Mouse (Mus musculus): ENCODE data around the gene Slc4a1. TPM values are rescaled to one million over a fixed set of nuclear protein-coding genes. Genes with fewer than 3 reads are reported as not detected.

Slc4a1 gene
- polyA plus RNA-seq, 1 experiment = not detected

DNA sequence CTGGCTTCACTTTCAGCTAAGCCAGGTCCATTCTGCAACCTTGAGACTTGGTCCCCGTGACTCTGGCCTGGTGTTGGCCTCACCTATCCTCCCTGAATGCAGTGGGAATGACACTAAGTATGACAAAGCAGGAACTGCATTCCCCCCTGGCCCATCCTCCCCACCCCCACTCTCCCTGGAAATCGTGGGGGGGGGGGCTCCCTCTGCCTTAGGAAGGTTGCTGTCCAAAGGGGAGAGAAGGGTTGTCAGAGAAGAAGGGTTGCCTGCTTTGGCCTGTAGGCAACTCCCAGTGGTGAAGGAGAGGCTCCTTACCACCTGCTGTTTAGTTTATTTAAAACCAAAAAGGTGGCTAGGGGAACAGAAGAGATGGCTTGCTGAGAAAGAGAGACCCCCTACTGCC lies 7.6 kb upstream of the Slc4a1 start:
- peaks cover 4% of the 10 kb centered on the region for H3K4me1 ChIP-seq (ENCODE audit: control insufficient read depth, insufficient read depth, insufficient read length, low read length)
- H3K27ac ChIP-seq (replicated peaks; ENCODE audit: low read depth, low read length) = no peak overlapping the region
- no peak overlapping the region for H3K4me3 ChIP-seq (ENCODE audit: insufficient read depth, low read depth, low read length)

DNA sequence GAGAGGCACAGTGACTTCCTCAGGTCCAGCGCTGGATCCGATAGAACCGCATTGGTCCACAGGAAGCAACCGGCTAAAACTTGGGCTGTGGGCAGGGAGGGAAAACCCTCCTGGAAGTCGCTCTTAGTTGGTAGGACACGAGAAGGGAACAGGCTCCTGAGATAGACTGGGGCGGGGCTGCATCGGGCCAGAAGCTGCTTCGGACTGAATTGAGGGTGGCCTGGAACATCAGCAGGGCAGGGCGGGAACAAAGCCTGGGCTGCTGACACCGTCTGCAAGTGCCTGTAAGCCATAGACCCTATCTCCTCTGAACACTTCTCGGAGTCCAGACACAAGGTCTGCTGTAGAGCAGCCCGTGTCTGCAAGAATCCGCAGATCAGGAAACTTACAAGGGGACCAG lies 6.9 kb upstream of the Slc4a1 start:
- H3K27ac ChIP-seq (replicated peaks; ENCODE audit: low read depth, low read length) = no peak overlapping the region
- no peak overlapping the region for H3K4me3 ChIP-seq (ENCODE audit: insufficient read depth, low read depth, low read length)
- peaks cover 4% of the 10 kb centered on the region for H3K4me1 ChIP-seq (ENCODE audit: control insufficient read depth, insufficient read depth, insufficient read length, low read length)

DNA sequence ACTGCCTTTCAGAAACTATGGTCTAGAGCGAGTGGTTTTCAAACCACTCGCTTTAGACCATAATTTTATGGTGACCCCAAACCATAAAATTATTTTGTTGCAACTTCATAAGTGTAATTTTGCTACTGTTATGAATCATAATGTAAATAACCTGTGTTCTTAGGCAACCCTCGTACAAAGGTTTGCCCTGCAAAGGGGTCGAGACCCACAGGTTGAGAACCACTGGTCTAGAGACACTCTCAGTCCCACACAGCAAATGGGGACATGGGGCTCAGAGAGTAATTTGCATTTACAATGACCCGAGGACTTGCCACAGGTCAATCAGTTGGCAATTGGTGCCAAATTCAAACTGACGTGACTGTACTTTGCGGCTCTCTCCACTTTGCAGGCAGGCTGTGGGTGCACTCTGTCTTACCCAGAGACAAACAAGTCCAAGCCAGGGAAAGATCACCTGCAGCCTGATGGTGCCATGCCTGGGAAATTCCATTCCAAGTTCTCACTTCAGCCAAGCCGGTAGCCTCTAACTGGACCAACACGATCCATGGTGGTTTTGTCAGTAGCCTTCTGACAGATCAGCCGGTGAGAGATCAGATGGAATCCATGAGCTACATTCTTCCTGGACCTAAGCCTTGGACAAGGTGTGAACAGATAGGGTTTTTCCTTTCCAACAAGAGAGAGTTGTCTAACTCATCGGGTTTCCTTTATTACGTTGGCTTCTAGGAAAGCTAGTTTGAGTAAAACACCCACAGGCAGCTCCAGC lies 6.1 kb upstream of the Slc4a1 start:
- Histone ChIP-seq H3K4me3 (ENCODE audit: insufficient read depth, low read depth, low read length) (no peak overlapping the region), H3K27ac (replicated peaks; ENCODE audit: low read depth, low read length) (no peak overlapping the region), H3K4me1 (ENCODE audit: control insufficient read depth, insufficient read depth, insufficient read length, low read length) (peaks cover 4% of the 10 kb centered on the region)

DNA sequence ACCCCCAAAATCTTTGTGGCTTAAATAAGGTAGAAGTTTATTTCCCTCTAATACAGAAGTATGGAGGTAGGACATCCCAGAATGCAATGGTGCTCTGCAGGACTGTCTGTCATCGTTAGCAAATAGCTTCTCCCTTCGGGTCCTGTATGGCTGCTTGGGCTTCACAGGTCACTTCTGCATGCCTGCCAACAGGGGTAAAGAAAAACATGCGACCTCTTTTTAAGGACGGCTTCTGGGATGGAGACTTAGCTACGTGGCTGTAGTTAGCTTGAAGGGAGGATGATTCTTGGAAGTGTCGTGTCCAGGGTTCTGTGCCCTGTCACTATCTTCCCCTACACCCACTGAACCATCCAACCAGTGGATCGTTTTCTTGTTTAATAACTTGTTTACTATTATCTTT lies 4.3 kb upstream of the Slc4a1 start:
- H3K27ac ChIP-seq (replicated peaks; ENCODE audit: low read depth, low read length) = no peak overlapping the region
- H3K4me1 ChIP-seq (ENCODE audit: control insufficient read depth, insufficient read depth, insufficient read length, low read length) = peaks cover 2% of the 10 kb centered on the region
- H3K4me3 ChIP-seq (ENCODE audit: insufficient read depth, low read depth, low read length) = no peak overlapping the region

DNA sequence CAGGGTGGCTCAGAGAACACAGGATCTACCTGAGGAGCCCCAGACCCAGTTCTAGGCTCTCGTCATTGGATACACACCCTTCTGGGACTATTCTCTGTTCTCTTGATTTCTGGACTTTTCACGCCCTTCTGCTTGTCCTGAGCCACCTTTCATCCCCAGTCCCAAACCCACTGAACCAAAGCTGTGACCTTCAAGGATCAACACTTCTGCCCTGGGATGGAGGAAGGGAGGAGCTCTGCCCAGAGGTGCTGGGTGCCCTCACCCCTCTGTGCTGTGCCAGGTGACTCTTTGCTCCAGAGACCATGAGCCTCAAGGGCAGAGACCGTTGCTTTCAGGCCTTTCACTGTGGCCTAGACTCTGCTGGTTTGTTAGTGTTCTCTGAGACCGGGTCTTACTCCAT lies 3.3 kb upstream of the Slc4a1 start:
- H3K27ac ChIP-seq (replicated peaks; ENCODE audit: low read depth, low read length) = no peak overlapping the region

DNA sequence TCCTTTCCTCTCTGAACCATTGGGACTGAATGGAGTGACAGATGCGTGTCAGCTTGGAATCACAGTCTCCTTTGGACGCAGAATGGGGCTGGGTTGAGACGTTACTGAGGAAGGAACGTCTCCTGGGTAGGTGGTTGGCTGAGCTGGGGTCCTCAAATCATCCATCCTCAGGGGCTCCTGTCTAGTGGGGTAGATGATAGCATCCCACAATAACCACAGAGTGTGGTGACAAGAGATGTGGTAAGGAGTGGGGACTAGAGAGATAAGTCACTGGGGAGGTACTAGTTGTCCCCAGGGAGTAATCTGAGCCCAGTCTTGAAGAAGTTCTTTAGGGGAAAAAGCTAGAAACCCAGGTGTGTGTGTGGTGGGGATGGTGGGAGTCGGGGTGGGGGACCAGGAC lies 2.3 kb upstream of the Slc4a1 start:
- Histone ChIP-seq H3K27ac (replicated peaks; ENCODE audit: low read depth, low read length) (no peak overlapping the region), H3K4me1 (ENCODE audit: control insufficient read depth, insufficient read depth, insufficient read length, low read length) (no peaks in the 10 kb centered on the region), H3K4me3 (ENCODE audit: insufficient read depth, low read depth, low read length) (no peak overlapping the region)

More for the DNA sequence above, 3.3 kb upstream of the Slc4a1 start:
- Histone ChIP-seq H3K4me1 (ENCODE audit: control insufficient read depth, insufficient read depth, insufficient read length, low read length) (no peaks in the 10 kb centered on the region), H3K4me3 (ENCODE audit: insufficient read depth, low read depth, low read length) (no peak overlapping the region)

DNA sequence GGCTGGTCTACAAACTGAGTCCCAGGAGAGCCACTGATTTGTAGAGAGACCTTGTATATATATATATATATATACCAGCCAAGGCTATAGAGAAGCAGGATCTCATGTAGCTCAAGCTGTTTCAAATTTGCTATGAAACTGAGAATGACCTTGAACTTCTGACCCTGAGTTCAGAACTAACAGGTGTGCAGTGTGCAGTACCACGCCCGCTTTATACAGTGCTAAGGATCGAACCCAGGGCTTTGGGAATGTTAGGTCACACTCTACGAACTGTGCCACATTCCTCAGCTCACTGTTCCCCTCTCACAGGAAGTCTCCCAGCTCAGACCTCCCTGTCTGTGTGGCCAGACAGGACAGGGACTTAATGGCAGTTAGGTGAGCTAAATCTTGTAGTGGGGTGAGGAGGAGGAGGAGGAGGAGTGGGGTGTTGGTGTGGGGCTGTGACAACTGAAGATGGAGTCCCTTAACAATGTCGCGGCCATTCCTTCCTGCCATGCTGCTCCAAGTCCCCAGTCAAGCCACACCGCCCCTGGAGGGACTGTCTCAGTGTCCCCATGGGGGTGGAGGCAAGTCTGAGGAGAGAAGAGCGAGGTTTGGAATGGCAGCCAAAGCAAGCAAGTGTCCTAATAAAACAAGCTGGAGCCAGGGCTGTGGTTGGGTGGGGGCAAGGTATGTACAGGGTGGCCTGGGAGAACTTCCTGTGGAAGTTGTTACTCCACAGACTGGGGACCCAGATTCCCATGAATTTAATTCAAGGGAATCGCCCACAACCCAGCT lies 1.7 kb upstream of the Slc4a1 start:
- Histone ChIP-seq H3K4me3 (ENCODE audit: insufficient read depth, low read depth, low read length) (no peak overlapping the region), H3K4me1 (ENCODE audit: control insufficient read depth, insufficient read depth, insufficient read length, low read length) (no peaks in the 10 kb centered on the region), H3K27ac (replicated peaks; ENCODE audit: low read depth, low read length) (no peak overlapping the region)

DNA sequence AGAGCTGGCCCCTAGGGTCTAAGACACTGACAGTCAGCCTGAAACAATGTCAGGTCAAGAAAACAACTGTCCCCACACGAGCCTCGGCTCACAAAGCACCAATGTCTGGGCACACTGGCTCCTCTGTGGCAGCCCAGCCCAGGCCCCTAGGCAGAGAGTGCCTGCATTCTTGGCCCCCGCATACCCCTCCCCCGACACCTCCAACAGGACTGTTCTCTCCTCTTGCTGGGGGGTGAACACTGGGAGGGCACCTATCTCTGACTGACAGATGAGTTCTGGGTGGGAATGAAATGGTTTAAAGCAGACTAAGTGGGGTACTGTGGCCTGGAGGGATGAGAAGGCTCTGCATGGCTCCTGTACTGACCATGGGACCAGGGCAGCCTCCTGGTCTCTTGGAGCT lies 304 bp downstream of the Slc4a1 start:
- Histone ChIP-seq H3K4me1 (ENCODE audit: control insufficient read depth, insufficient read depth, insufficient read length, low read length) (no peaks in the 10 kb centered on the region), H3K27ac (replicated peaks; ENCODE audit: low read depth, low read length) (no peak overlapping the region), H3K4me3 (ENCODE audit: insufficient read depth, low read depth, low read length) (no peak overlapping the region)

DNA sequence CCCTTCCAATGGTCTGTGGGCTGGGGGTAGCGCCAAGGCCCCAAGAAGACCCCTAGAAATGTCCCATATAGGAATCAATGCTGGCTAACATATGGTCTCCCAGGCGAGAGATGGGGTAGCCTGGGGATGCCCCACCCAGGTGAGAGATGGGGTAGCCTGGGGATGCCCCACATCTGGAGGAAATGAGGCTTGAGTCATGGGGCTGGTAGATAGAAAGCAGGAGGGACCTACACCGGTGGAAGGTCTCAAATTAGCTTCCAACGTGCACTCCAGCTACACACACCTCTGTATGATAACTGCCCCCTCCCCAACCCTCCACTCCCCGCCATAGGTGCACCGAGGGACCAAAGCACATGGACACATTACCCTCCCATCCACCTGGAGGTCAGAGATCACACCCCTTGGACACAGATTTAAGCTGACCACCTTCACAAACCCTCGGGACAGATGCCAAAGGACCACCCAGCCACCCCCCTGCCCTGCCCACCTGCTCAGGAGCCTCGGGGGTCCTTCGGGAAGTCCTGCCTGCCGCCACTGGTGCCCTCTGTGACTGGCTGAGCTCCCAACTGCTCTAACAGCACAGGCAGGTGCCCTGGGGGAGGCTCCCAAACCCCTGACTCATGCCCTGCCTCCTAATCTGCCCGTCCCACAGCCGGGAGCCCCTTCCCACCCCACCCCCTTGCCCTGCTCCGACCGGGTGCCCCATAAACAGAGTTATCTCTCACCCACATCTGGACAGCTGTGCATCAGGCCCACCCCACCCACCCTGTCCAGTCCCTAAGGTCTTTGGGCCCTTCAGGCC lies 1.2 kb downstream of the Slc4a1 start:
- no peak overlapping the region for H3K4me3 ChIP-seq (ENCODE audit: insufficient read depth, low read depth, low read length)
- H3K4me1 ChIP-seq (ENCODE audit: control insufficient read depth, insufficient read depth, insufficient read length, low read length) = no peaks in the 10 kb centered on the region
- H3K27ac ChIP-seq (replicated peaks; ENCODE audit: low read depth, low read length) = no peak overlapping the region

DNA sequence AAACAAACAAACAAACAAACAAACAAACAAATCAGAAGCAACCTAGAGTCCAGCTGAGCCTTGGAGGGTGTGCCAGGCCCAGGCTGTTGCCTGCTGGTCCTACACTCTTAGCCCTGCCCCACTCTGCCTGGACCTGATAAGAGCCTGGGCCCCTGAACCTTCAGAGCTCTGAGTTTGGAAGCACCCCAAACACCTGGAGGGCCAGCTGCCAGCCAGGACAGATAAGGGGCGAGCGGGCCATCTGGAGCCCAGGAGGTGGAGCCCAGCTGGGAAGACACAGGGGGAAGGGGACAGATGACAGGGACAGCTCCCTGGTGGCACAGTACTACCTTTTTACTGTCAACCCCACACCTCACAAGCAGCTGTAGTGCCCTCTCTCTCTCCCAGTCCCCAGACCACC lies 2.4 kb downstream of the Slc4a1 start:
- no peak overlapping the region for H3K4me3 ChIP-seq (ENCODE audit: insufficient read depth, low read depth, low read length)
- H3K4me1 ChIP-seq (ENCODE audit: control insufficient read depth, insufficient read depth, insufficient read length, low read length) = no peaks in the 10 kb centered on the region
- H3K27ac ChIP-seq (replicated peaks; ENCODE audit: low read depth, low read length) = no peak overlapping the region

DNA sequence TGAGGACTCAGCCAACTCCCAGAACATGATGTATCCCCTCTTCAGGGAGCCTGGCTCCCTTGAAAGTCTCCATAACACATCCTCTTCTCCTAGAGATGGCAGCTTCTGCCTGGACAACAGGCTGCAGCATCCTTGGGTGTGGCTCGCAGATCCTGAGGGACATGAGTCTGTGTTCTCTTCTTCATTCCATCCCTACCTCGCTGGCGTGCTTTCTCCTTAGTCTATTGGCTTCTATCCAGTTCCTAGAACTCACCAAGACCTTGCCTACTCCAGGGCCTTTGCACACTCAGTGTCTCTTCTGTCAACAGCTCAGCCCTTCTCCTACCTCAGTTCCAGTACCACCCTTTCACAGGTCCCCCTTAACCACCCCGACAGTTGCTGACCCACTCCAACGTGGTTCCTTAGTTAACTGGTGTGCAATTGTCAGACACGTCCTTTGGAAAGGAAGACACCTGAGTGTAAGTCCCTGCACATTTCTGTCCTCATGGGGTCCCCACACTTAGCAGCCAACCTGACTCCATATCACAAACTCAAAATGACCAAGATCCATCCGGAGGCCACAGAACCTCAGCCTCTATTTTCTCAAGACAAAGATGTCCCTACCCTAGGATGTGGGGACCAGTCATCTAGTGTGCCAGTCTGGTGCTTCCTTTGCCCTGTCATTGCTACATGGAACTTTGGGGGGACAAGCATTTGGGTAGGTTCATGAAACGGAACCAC lies 4.1 kb downstream of the Slc4a1 start:
- Histone ChIP-seq H3K4me1 (ENCODE audit: control insufficient read depth, insufficient read depth, insufficient read length, low read length) (no peaks in the 10 kb centered on the region), H3K27ac (replicated peaks; ENCODE audit: low read depth, low read length) (no peak overlapping the region), H3K4me3 (ENCODE audit: insufficient read depth, low read depth, low read length) (no peak overlapping the region)

DNA sequence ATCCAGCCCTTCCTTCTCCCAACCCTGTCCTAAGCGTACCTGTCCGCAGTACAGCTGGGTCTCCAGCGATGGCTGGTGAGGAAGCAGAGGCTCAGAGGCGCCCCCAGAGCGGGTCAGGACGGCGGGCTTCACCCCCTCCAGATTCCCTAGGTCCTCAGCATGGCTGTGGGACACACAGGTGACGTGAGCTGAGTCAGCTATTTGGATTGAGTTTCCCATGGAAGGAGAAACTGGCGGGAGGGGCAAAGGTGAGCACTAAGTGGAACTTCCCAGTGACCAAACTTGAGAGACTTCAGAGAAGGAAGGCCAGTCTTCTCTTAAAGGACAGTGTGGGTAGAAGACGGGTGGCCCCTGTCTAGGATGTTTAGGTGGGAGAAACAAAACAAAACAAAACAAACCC lies 7.6 kb downstream of the Slc4a1 start:
- H3K27ac ChIP-seq (replicated peaks; ENCODE audit: low read depth, low read length) = no peak overlapping the region
- no peaks in the 10 kb centered on the region for H3K4me1 ChIP-seq (ENCODE audit: control insufficient read depth, insufficient read depth, insufficient read length, low read length)
- H3K4me3 ChIP-seq (ENCODE audit: insufficient read depth, low read depth, low read length) = no peak overlapping the region

DNA sequence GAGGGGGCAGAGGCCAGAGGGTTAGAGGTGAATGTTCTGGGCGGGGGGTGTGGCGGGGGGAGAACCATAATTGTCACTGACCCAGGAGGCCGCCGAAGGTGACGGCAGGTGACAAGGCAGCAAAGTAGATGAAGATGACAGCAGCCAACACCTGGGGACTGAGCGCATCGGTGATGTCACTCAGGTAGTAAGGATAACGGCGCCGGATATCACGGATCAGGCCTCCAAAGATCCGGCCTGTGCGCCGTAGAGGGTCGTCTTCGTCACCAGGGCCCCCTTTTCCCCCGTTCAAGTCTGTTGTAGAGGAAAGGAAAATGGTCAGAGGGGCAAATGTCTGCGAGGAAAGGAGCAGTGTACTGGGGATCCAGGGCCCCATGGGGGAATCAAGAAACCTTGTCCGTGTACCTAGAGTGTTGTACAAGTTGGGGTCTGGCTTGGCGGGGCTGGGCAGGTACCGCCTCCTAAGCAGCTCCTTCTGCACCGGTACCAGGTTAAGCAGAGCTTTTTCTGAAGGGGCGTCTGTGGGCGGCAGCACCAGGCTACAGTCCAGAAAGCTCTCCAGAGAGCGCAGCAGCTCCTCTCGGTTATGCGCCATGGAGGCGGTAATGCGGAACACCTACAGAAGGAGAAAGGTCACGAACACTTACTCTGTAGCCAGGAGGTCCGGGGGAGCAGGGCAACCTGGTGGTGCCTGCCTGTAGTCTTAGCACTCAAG lies 9.2 kb downstream of the Slc4a1 start:
- Histone ChIP-seq H3K27ac (replicated peaks; ENCODE audit: low read depth, low read length) (no peak overlapping the region), H3K4me1 (ENCODE audit: control insufficient read depth, insufficient read depth, insufficient read length, low read length) (no peaks in the 10 kb centered on the region), H3K4me3 (ENCODE audit: insufficient read depth, low read depth, low read length) (no peak overlapping the region)

DNA sequence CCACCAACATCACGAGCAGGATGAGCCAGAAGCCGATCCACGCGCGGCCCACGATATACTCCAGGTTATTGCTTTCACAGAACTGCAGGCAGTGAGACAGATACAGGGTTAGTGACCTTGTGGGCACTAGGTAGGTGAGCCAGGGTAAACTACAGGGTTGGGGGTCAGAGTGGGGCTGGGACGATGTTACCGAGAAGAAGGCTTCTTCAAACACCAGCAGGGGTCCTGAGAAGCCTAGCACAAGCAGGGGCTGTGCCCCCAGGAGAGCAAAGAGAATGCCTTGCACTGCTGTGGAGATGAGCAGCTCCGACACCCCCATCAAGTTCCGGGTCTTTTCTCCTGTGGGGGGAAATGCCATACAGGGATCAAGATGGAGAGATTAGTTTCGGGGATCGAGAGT lies 9.8 kb downstream of the Slc4a1 start:
- Histone ChIP-seq H3K4me3 (ENCODE audit: insufficient read depth, low read depth, low read length) (no peak overlapping the region), H3K4me1 (ENCODE audit: control insufficient read depth, insufficient read depth, insufficient read length, low read length) (no peaks in the 10 kb centered on the region), H3K27ac (replicated peaks; ENCODE audit: low read depth, low read length) (no peak overlapping the region)
